Mouse (Mus musculus) liver, embryonic 13.5 days (tissue): ENCODE measurements around the gene Kcnab1. TPM values are rescaled to one million over a fixed set of nuclear protein-coding genes. Genes with fewer than 3 reads are reported as not detected.

Source experiments
- ATAC-seq: fragments of 200-750 bp; cut with Nextera tagmentation; 2 replicates; pipeline ENCODE4 v1.8.0; 2017; ENCODE audit warnings: low read depth, mild to moderate bottlenecking, moderate number of reproducible peaks, moderate library complexity
- DNase-seq: peaks from one replicate; pipeline ENCODE4 v3.0.0; 2022
- H3K27ac ChIP-seq: fragments of 300-500 bp; sonication (generic); 2 replicates; pipeline ENCODE4 v1.5.1; 2015; ENCODE audit warnings: moderate library complexity, mild to moderate bottlenecking, inconsistent platforms
- H3K27me3 ChIP-seq: fragments of 300-500 bp; sonication (generic); 2 replicates; pipeline ENCODE4 v1.6.1; 2015; ENCODE audit warnings: mild to moderate bottlenecking, inconsistent platforms
- H3K36me3 ChIP-seq: fragments of 300-500 bp; sonication (generic); 2 replicates; pipeline ENCODE4 v1.6.1; 2015; ENCODE audit warnings: mild to moderate bottlenecking, inconsistent platforms
- H3K4me1 ChIP-seq: fragments of 300-500 bp; sonication (generic); replicated peaks from 2 replicates; pipeline ENCODE4 v1.6.1; 2015; ENCODE audit warnings: inconsistent platforms
- H3K4me2 ChIP-seq: fragments of 300-500 bp; sonication (generic); 2 replicates; pipeline ENCODE4 v1.6.1; 2015; ENCODE audit warnings: inconsistent platforms, mild to moderate bottlenecking, moderate library complexity
- H3K4me3 ChIP-seq: fragments of 300-500 bp; sonication (generic); replicated peaks from 2 replicates; pipeline ENCODE4 v1.5.1; 2015; ENCODE audit warnings: mild to moderate bottlenecking, inconsistent platforms
- H3K9ac ChIP-seq: fragments of 300-500 bp; sonication (generic); 2 replicates; pipeline ENCODE4 v1.6.1; 2015; ENCODE audit warnings: mild to moderate bottlenecking, inconsistent platforms
- H3K9me3 ChIP-seq: fragments of 300-500 bp; sonication (generic); replicated peaks from 2 replicates; pipeline ENCODE4 v1.6.1; 2016; ENCODE audit warnings: inconsistent platforms
- WGBS: fragments of 180-500 bp; shearing (Covaris S2); methylation state at CpG from one replicate; pipeline ENCODE4 v1.1.7; 2015; ENCODE audit not compliant: insufficient replicate concordance; 5-methylcytosine and 5-hydroxymethylcytosine counted together
- polyA plus RNA-seq: library from polyadenylated mRNA; unstranded; fragments of >200 nt; fragmentation: Nextera tagmentation; extraction: Ambion mirVana; gene quantifications from 2 replicates; pipeline ENCODE4 v1.2.1, GENCODE M21; 2015

Kcnab1 gene
- polyA plus RNA-seq, 1 experiment from 2014 or later, result 0.96 TPM

DNA sequence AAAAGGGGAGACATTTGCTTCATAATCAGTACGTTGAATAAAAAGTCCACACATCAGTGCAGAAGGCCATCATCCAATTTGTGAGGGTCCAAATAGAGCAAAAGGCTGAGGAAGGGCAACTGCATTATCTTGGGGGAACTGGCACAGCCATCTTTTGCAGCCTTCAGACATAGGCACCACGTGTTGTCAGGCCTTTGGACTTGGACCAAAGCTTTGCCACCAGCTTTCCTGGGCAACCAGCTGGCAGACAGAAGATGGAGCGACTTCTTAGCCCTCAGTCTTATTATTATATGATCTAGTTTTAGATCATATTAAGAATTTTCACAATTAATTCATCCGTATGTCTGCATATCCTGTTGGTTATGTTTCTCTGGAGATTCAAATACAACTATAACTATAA, 296.6 kb downstream of the Kcnab1 start:
- no peak for ATAC-seq
- no peaks in the 10 kb centered on the region for H3K36me3 ChIP-seq
- no peaks in the 10 kb centered on the region for H3K4me1 ChIP-seq
- no peak for DNase-seq
- no peaks in the 10 kb centered on the region for H3K27me3 ChIP-seq
- H3K9ac ChIP-seq, result no peak overlapping the region
- no peak overlapping the region for H3K4me2 ChIP-seq
- 53% methylated on average over 4 of the region's 4 CpGs for WGBS
- H3K4me3 ChIP-seq, result no peak overlapping the region
- H3K27ac ChIP-seq, result no peak overlapping the region
- no peaks in the 10 kb centered on the region for H3K9me3 ChIP-seq

DNA sequence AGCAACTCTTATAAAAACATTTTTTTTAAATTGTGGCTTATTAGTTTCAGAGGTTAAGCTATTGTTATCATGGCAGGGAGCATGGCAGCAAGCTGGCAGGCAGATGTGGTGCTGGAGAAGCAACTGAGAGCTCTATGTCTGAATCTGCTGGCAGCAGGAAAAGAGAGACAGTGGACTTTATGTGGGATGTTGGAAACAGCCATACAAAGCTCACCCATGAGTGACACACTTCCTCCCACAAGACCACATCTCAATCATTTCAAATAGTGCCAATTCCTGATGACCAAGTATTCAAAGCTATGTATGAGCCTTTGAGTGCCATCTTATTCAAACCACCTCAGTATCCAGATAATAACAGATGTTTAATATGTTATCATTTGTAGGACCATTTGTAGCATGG, 298.7 kb downstream of the Kcnab1 start:
- Histone ChIP-seq H3K9me3 (peaks cover 4% of the 10 kb centered on the region; the same call in 1 of the 2 replicates), H3K9ac (no peak overlapping the region), H3K27me3 (no peaks in the 10 kb centered on the region), H3K36me3 (no peaks in the 10 kb centered on the region), H3K27ac (no peak overlapping the region), H3K4me1 (no peaks in the 10 kb centered on the region), H3K4me3 (no peak overlapping the region), H3K4me2 (no peak overlapping the region)
- ATAC-seq, result no peak
- DNase-seq, result no peak

DNA sequence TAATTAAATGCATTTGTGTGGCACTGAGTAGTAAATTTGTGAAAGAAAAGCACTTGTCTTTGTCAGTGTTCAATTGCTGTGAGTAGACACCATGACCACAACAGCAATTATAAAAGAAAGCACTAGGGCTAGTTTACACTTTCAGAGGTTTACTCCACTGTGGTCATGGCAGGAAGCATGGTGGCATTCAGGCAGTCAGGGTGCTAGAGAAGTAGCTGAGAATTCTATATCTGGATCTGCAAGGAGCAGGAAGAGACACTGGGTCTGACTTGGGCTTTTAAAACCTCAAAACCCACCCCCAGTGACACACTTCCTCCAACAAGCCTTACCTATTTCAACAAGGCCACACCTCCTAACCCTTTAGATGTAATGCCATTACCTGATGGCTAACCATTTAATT, 307.4 kb downstream of the Kcnab1 start:
- Histone ChIP-seq H3K9me3 (peaks cover 4% of the 10 kb centered on the region; the same call in 1 of the 2 replicates), H3K4me1 (no peaks in the 10 kb centered on the region), H3K27ac (no peak overlapping the region), H3K4me2 (no peak overlapping the region), H3K36me3 (no peaks in the 10 kb centered on the region), H3K9ac (no peak overlapping the region), H3K4me3 (no peak overlapping the region), H3K27me3 (no peaks in the 10 kb centered on the region)
- ATAC-seq (no peak), DNase-seq (no peak)

DNA sequence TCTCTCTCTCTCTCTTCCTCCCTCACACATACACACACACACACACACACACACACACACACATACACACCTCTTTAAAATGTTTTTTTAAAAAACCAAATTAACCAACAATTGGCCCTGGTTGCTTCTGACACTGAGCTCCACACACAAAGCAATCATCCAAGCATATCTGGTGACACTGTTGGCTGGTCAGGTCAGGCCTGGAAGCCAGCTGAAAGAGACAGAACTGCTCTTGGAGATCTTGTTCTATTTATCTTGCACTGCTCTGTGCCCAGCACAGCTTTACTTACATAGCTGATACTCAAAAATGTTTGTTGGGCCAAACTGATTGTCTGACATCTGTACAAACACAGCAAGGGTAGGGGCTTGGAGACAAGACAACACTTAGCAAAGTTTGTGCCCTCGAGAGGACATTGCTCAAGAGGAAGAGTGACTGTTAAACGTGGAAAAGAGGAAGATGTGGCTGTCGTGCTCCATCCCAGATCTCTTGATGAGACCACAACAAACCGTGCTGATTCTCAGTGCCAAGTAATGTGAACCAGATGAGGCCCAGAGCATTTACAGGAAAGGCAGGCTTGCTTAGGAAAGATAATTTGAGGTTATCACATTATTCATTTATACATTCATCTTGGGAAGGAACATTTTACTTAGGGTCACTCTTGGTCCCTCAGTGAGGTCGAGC, 308.9 kb downstream of the Kcnab1 start:
- no peaks in the 10 kb centered on the region for H3K36me3 ChIP-seq
- no peak overlapping the region for H3K4me3 ChIP-seq
- H3K9ac ChIP-seq, result no peak overlapping the region
- 16% methylated on average over 5 of the region's 5 CpGs for WGBS
- no peak overlapping the region for H3K4me2 ChIP-seq
- DNase-seq, result no peak
- no peaks in the 10 kb centered on the region for H3K9me3 ChIP-seq
- no peak overlapping the region for H3K27ac ChIP-seq
- no peak for ATAC-seq
- H3K4me1 ChIP-seq, result no peaks in the 10 kb centered on the region
- H3K27me3 ChIP-seq, result no peaks in the 10 kb centered on the region

DNA sequence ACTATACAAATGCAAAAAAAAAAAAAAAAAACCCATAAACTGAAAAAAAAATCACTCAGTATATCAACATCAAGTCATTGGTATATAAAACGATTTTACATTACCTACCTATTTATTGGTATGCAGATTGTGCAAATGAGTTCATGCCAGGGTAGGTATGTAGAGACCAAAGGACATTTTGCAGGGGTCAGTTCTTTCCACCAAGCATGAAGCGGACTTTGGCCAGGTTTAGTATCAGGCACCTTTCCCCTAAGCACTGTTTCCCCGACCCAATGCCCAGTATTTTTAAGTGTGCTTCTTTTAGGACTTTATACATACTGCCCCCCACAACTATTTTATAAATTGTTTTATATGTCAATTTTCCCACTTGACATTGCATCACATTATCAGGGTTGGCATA, 310.5 kb downstream of the Kcnab1 start:
- Histone ChIP-seq H3K27me3 (no peaks in the 10 kb centered on the region), H3K4me1 (no peaks in the 10 kb centered on the region), H3K27ac (no peak overlapping the region), H3K9ac (no peak overlapping the region), H3K4me2 (no peak overlapping the region), H3K4me3 (no peak overlapping the region), H3K36me3 (no peaks in the 10 kb centered on the region), H3K9me3 (no peaks in the 10 kb centered on the region)
- ATAC-seq, result no peak
- DNase-seq, result no peak
- 67% methylated on average over 3 of the region's 3 CpGs for WGBS
